Mouse (Mus musculus): ENCODE measurements around the gene Tnfrsf23.
"Not testable (repeated sequence)": the region's sequence is repeated elsewhere in the genome, so short reads cannot be mapped to it uniquely, and the experiment has no call there.

The Tnfrsf23 gene

GRCm38 (mm10) chr7:143685359-143686067 lies at the start of gene Tnfrsf23:
TSS of gene Tnfrsf23 (minus strand) at chr7:143685872.
- no peak for DNase-seq

- DNase-seq = no peak
These were observed 48.1 kb upstream of the Tnfrsf23 start for GRCm38 (mm10) chr7:143733746-143734145.

GRCm38 (mm10) chr7:143729886-143730285 lies 44.2 kb upstream of the Tnfrsf23 start:
- no peak for DNase-seq

- no peak for DNase-seq
These were observed 40.7 kb upstream of the Tnfrsf23 start for GRCm38 (mm10) chr7:143726396-143726795.

- DNase-seq = no peak
These were observed 38.2 kb upstream of the Tnfrsf23 start for GRCm38 (mm10) chr7:143723841-143724240.

GRCm38 (mm10) chr7:143722646-143723045 lies 37.0 kb upstream of the Tnfrsf23 start:
- no peak for DNase-seq

- DNase-seq = no peak
These were observed 32.1 kb upstream of the Tnfrsf23 start for GRCm38 (mm10) chr7:143717811-143718210.

- DNase-seq = no peak
These were observed 27.7 kb upstream of the Tnfrsf23 start for GRCm38 (mm10) chr7:143713421-143713820.

GRCm38 (mm10) chr7:143712771-143713348 lies 27.2 kb upstream of the Tnfrsf23 start:
- DNase-seq = no peak

GRCm38 (mm10) chr7:143712023-143712422 lies 26.4 kb upstream of the Tnfrsf23 start:
- no peak for DNase-seq

GRCm38 (mm10) chr7:143711381-143711780 lies 25.7 kb upstream of the Tnfrsf23 start:
- no peak for DNase-seq

- no peak for DNase-seq
These were observed 23.7 kb upstream of the Tnfrsf23 start for GRCm38 (mm10) chr7:143709395-143709794.

GRCm38 (mm10) chr7:143706697-143707438 lies 21.2 kb upstream of the Tnfrsf23 start:
- peak; percentile 85 for DNase-seq

GRCm38 (mm10) chr7:143696140-143696539 lies 10.5 kb upstream of the Tnfrsf23 start:
- DNase-seq = no peak

- DNase-seq = no peak
These were observed 8.9 kb upstream of the Tnfrsf23 start for GRCm38 (mm10) chr7:143694550-143694949.

GRCm38 (mm10) chr7:143692746-143693510 lies 7.3 kb upstream of the Tnfrsf23 start:
- DNase-seq = no peak

GRCm38 (mm10) chr7:143691909-143692308 lies 6.2 kb upstream of the Tnfrsf23 start:
- no peak for DNase-seq

- DNase-seq = no peak
These were observed 5.5 kb upstream of the Tnfrsf23 start for GRCm38 (mm10) chr7:143691181-143691580.

GRCm38 (mm10) chr7:143689946-143690345 lies 4.3 kb upstream of the Tnfrsf23 start:
- DNase-seq = no peak

- no peak for DNase-seq
These were observed 3.8 kb upstream of the Tnfrsf23 start for GRCm38 (mm10) chr7:143689481-143689880.

- DNase-seq = not testable (repeated sequence)
These were observed 1.0 kb upstream of the Tnfrsf23 start for GRCm38 (mm10) chr7:143686676-143687075.

- DNase-seq = not testable (repeated sequence)
These were observed 519 bp upstream of the Tnfrsf23 start for GRCm38 (mm10) chr7:143686191-143686590.

- DNase-seq = not testable (repeated sequence)
These were observed 1.1 kb downstream of the Tnfrsf23 start for GRCm38 (mm10) chr7:143684569-143684968.

All from cerebellum, adult 11 months (tissue).